Mouse (Mus musculus): Measurements from ENCODE around the gene Wars. TPM values are rescaled to one million over a fixed set of nuclear protein-coding genes. Genes with fewer than 3 reads are reported as not detected.

The Wars gene
- polyA plus RNA-seq, 1 experiment, result 65.7 TPM

DNA sequence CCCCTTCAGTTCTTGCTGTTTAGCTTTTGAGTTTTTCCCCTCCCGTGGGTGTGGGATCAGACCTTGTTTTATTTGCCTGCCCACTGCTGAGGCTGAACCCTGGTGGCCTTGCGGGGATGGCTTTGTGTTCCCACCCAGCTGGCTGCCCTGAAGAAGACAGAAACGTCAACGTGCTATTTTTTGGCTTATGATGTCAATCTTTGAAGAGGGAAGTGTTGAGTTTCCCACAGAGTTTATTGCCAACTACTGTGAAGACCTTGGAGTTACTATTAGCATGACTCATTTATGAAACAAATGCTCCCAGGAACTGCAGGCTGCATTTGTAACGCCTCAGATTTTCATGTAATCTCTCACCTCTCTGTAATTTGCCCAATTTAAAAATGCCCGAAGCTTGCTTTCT is 42.9 kb upstream of the Wars start:
- Histone ChIP-seq H3K4me1 (ENCODE audit: control insufficient read depth, insufficient read depth, insufficient read length, low read length) (0 out of 2 replicates have a peak, but pooled peaks cover 2% of the 10 kb centered on the region), H3K4me3 (ENCODE audit: low read depth, low read length) (no peak overlapping the region), H3K27me3 (ENCODE audit: control insufficient read depth, insufficient read depth, low read length) (no peaks in the 10 kb centered on the region), H3K27ac (ENCODE audit: insufficient read depth, low read depth, low read length) (no peak overlapping the region), H3K36me3 (ENCODE audit: control insufficient read depth, insufficient read depth, low read length) (no peaks in the 10 kb centered on the region)
- WGBS, result 37% methylated on average over 6 of the region's 6 CpGs
- TF ChIP-seq POLR2A (IDR thresholded peaks at IDR 0.05; ENCODE audit: low read depth, low read length) (no peak), CTCF (IDR thresholded peaks at IDR 0.05; ENCODE audit: extremely low read depth, insufficient read length, insufficient replicate concordance, low read depth, low read length) (no peak)

DNA sequence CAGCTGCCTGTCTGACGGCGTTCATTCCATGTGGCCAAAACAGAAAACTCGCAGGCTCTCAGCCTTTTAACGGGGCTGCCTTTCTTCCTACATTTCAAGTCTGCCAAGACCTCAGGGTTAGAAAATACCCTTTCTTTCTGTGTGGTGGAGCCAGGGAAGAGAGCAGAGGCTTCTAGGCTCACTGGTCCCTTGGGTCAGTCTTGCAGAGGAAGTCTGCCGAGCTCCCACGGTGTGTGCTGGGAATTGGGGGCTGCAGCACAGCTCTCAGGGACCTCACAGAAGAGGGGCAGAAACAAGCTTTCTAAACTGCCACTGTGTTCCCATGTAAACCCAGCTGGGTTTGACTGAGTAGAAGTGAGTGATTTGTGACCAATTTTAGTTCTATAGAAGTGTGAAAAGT is 40.3 kb upstream of the Wars start:
- Histone ChIP-seq H3K27me3 (ENCODE audit: control insufficient read depth, insufficient read depth, low read length) (no peaks in the 10 kb centered on the region), H3K27ac (ENCODE audit: insufficient read depth, low read depth, low read length) (no peak overlapping the region), H3K36me3 (ENCODE audit: control insufficient read depth, insufficient read depth, low read length) (no peaks in the 10 kb centered on the region), H3K4me1 (ENCODE audit: control insufficient read depth, insufficient read depth, insufficient read length, low read length) (0 out of 2 replicates have a peak, but pooled peaks cover 2% of the 10 kb centered on the region), H3K4me3 (ENCODE audit: low read depth, low read length) (no peak overlapping the region)
- WGBS, result 87% methylated on average over 6 of the region's 6 CpGs
- no peak for TF ChIP-seq POLR2A (IDR thresholded peaks at IDR 0.05; ENCODE audit: low read depth, low read length)
- TF ChIP-seq CTCF (IDR thresholded peaks at IDR 0.05; ENCODE audit: extremely low read depth, insufficient read length, insufficient replicate concordance, low read depth, low read length), result no peak

DNA sequence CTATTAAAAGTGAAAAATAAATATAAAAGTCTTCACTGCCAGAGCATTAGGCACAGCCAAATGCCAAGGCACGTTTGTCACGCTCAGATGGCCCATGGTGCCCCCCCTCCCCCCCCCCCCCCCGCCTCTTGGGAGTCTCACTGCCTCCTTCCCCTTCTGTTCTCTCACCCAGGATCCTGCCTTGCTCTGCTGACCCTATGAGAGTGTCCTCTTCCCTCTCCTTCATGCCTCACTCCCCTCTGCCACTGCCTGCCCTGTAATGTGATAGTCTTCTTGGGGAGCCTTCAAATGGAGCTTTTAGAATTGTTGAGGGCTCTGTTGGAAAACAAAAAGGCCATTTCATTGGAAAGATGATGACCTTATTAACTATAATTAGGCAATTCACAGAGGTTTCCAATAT is 38.1 kb upstream of the Wars start:
- H3K4me3 ChIP-seq (ENCODE audit: low read depth, low read length), result no peak overlapping the region
- no peaks in the 10 kb centered on the region for H3K27me3 ChIP-seq (ENCODE audit: control insufficient read depth, insufficient read depth, low read length)
- 0 out of 2 replicates have a peak, but pooled peaks cover 2% of the 10 kb centered on the region for H3K4me1 ChIP-seq (ENCODE audit: control insufficient read depth, insufficient read depth, insufficient read length, low read length)
- H3K36me3 ChIP-seq (ENCODE audit: control insufficient read depth, insufficient read depth, low read length), result no peaks in the 10 kb centered on the region
- TF ChIP-seq POLR2A (IDR thresholded peaks at IDR 0.05; ENCODE audit: low read depth, low read length) (no peak), CTCF (IDR thresholded peaks at IDR 0.05; ENCODE audit: extremely low read depth, insufficient read length, insufficient replicate concordance, low read depth, low read length) (no peak)
- 70% methylated on average over 3 of the region's 3 CpGs for WGBS
- no peak overlapping the region for H3K27ac ChIP-seq (ENCODE audit: insufficient read depth, low read depth, low read length)

DNA sequence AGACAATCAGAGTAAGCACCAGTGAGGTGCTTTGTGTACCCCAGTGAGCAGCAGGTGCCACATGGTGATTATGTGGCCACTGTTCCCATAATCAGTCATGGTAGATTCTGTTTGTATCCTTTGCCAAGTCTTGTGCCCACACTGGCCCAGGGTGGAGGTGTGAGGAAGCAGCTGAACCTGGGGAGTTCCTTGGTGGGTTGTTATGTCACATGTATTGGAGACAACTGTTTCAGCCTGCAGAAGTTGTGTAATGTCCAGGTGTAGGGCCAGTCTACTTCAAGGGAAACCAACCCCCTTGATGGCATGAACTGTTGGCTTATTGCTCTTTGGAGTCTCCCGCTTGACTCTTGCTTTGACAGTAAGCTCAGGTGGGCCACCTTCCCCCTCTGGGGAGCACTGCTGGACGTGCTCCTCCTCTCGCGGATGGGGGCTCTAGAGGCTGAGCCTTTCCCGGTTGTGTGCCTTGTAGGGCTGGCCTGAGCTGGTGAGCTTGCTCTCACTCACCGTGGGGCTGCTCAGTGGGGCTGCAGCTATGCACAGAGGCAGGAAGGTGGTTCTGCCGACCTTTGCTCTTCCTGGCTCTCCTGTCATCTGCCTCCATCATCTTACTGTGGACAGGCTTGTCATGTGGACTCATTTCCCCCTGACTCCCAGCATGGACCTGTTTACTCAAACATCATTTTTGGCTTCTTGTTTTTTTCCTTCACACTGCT is 37.5 kb upstream of the Wars start:
- TF ChIP-seq POLR2A (IDR thresholded peaks at IDR 0.05; ENCODE audit: low read depth, low read length), result no peak
- TF ChIP-seq CTCF (IDR thresholded peaks at IDR 0.05; ENCODE audit: extremely low read depth, insufficient read length, insufficient replicate concordance, low read depth, low read length), result no peak
- 65% methylated on average over 7 of the region's 7 CpGs for WGBS
- H3K27ac ChIP-seq (ENCODE audit: insufficient read depth, low read depth, low read length), result no peak overlapping the region
- H3K27me3 ChIP-seq (ENCODE audit: control insufficient read depth, insufficient read depth, low read length), result no peaks in the 10 kb centered on the region
- no peaks in the 10 kb centered on the region for H3K4me1 ChIP-seq (ENCODE audit: control insufficient read depth, insufficient read depth, insufficient read length, low read length)
- H3K36me3 ChIP-seq (ENCODE audit: control insufficient read depth, insufficient read depth, low read length), result no peaks in the 10 kb centered on the region
- H3K4me3 ChIP-seq (ENCODE audit: low read depth, low read length), result no peak overlapping the region

DNA sequence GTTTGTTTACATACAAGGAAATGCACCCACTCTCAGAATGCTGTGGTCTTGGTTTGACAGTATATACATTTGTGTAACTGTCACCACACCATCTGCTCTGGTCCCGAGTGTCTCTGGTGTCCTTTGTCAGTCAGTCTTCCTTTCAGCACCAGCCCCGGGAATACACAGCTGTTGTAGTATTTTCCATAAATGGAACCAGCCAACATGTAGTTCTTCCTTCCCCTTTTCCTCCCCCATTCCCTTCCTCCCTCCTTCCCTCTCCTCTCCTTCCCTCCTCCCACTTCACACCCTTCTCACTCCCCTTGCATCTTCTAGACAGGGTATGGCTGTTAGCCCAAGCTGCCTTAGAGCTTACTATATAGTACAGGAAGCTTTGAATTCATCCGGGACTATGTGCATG is 35.5 kb upstream of the Wars start:
- H3K27ac ChIP-seq (ENCODE audit: insufficient read depth, low read depth, low read length), result no peak overlapping the region
- TF ChIP-seq CTCF (IDR thresholded peaks at IDR 0.05; ENCODE audit: extremely low read depth, insufficient read length, insufficient replicate concordance, low read depth, low read length), result no peak
- no peak for TF ChIP-seq POLR2A (IDR thresholded peaks at IDR 0.05; ENCODE audit: low read depth, low read length)
- WGBS, result 65% methylated on average over 3 of the region's 3 CpGs
- H3K4me3 ChIP-seq (ENCODE audit: low read depth, low read length), result no peak overlapping the region
- H3K4me1 ChIP-seq (ENCODE audit: control insufficient read depth, insufficient read depth, insufficient read length, low read length), result no peaks in the 10 kb centered on the region
- no peaks in the 10 kb centered on the region for H3K36me3 ChIP-seq (ENCODE audit: control insufficient read depth, insufficient read depth, low read length)
- no peaks in the 10 kb centered on the region for H3K27me3 ChIP-seq (ENCODE audit: control insufficient read depth, insufficient read depth, low read length)

DNA sequence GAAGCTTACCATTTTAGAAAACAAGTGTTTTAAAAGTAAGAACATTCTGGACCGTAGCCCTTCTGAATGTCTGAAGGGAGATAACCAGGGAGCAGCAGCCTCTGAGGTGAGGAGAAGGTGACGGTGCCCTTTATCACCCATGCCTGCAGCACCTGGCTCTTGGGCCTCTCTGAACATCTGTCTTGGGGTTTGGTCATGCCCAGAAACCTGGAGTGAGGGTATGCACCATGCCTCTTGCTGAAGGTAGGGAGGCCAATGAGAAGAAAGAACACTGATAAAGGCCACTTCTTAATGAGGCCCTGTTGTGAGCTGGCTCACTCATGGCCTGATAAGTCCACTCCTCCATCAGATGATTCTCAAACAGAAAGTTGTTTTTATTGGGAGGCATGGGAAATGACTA is 34.3 kb upstream of the Wars start:
- Histone ChIP-seq H3K27ac (ENCODE audit: insufficient read depth, low read depth, low read length) (no peak overlapping the region), H3K4me1 (ENCODE audit: control insufficient read depth, insufficient read depth, insufficient read length, low read length) (no peaks in the 10 kb centered on the region), H3K4me3 (ENCODE audit: low read depth, low read length) (no peak overlapping the region), H3K27me3 (ENCODE audit: control insufficient read depth, insufficient read depth, low read length) (no peaks in the 10 kb centered on the region), H3K36me3 (ENCODE audit: control insufficient read depth, insufficient read depth, low read length) (no peaks in the 10 kb centered on the region)
- WGBS, result 78% methylated on average over 2 of the region's 2 CpGs
- TF ChIP-seq POLR2A (IDR thresholded peaks at IDR 0.05; ENCODE audit: low read depth, low read length), result no peak
- TF ChIP-seq CTCF (IDR thresholded peaks at IDR 0.05; ENCODE audit: extremely low read depth, insufficient read length, insufficient replicate concordance, low read depth, low read length), result no peak

DNA sequence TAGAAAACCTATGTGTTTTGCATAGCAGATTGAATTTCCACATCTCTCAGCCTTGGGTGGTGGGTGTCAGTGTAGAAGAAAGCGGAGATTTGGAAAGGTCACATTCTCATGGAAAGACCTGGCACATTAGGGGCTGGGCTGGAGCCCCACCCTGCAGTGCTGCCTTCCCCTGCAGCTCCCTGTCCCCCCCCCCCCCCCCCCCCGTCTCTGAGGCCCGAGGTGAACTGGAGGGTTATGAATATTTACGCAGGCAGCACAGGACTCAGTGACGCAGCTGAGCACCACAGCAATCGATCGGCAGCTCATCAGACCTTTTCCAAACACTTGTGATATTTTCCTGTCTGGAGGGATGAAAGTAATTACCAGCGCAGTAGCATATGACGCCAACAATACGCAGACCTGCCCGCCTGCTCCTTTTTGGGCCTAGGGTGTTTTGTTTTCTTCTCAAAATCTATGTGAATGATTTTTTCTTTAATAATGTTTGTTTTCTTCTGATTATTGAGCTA is 32.7 kb upstream of the Wars start:
- TF ChIP-seq CTCF (IDR thresholded peaks at IDR 0.05; ENCODE audit: extremely low read depth, insufficient read length, insufficient replicate concordance, low read depth, low read length), result no peak
- no peak for TF ChIP-seq POLR2A (IDR thresholded peaks at IDR 0.05; ENCODE audit: low read depth, low read length)
- Histone ChIP-seq H3K4me1 (ENCODE audit: control insufficient read depth, insufficient read depth, insufficient read length, low read length) (no peaks in the 10 kb centered on the region), H3K27me3 (ENCODE audit: control insufficient read depth, insufficient read depth, low read length) (no peaks in the 10 kb centered on the region), H3K4me3 (ENCODE audit: low read depth, low read length) (no peak overlapping the region), H3K27ac (ENCODE audit: insufficient read depth, low read depth, low read length) (no peak overlapping the region), H3K36me3 (ENCODE audit: control insufficient read depth, insufficient read depth, low read length) (no peaks in the 10 kb centered on the region)
- WGBS, result 71% methylated on average over 9 of the region's 11 CpGs

All from small intestine, adult 2 months (tissue).